Mouse (Mus musculus) kidney, adult 2 months (tissue): ENCODE results near the gene Fmr1nb. TPM values are rescaled to one million over a fixed set of nuclear protein-coding genes. Genes with fewer than 3 reads are reported as not detected.
"Not testable (repeated sequence)": the region's sequence is repeated elsewhere in the genome, so short reads cannot be mapped to it uniquely, and the experiment has no call there.

Experiments used
- DNase-seq: peaks from one replicate; pipeline ENCODE4 v3.0.0; 2021
- H3K27ac ChIP-seq: fragments of 200-500 bp; 2 replicates; pipeline ENCODE4 v1.5.1; 2012; ENCODE audit warnings: low read depth, low read length, control low read depth, inconsistent platforms; ENCODE audit not compliant: insufficient read depth
- H3K27me3 ChIP-seq: fragments of 200-500 bp; replicated peaks from 2 replicates; pipeline ENCODE4 v1.6.1; 2012; ENCODE audit warnings: mild to moderate bottlenecking, moderate library complexity, low read length, inconsistent platforms; ENCODE audit not compliant: control insufficient read depth, insufficient read depth
- H3K36me3 ChIP-seq: fragments of 200-500 bp; 2 replicates; pipeline ENCODE4 v1.6.1; 2012; ENCODE audit warnings: mild to moderate bottlenecking, moderate library complexity, low read length, inconsistent platforms; ENCODE audit not compliant: control insufficient read depth, insufficient read depth
- H3K4me1 ChIP-seq: fragments of 200-500 bp; 2 replicates; pipeline ENCODE4 v1.6.1; 2011; ENCODE audit warnings: low read length; ENCODE audit not compliant: control insufficient read depth, insufficient read depth
- H3K4me3 ChIP-seq: fragments of 200-500 bp; 2 replicates; pipeline ENCODE4 v1.5.1; 2011; ENCODE audit warnings: mild to moderate bottlenecking, low read depth, low read length, control low read depth; ENCODE audit not compliant: insufficient read depth
- CTCF ChIP-seq: fragments of 200-500 bp; conservative IDR thresholded peaks from 2 replicates; pipeline ENCODE4 v1.5.1; 2011; ENCODE audit warnings: low read depth, mild to moderate bottlenecking, control low read depth, low read length, moderate library complexity, mixed read lengths; ENCODE audit not compliant: insufficient read depth, insufficient read length
- POLR2A ChIP-seq: fragments of 200-500 bp; IDR thresholded peaks from one replicate; pipeline ENCODE4 v1.6.1; 2011; ENCODE audit warnings: low read depth, low read length, control low read depth
- WGBS: fragments of 180-500 bp; shearing (Covaris S2); methylation state at CpG from one replicate; pipeline ENCODE4 v1.1.7; 2018; 5-methylcytosine and 5-hydroxymethylcytosine counted together
- polyA plus RNA-seq: library from polyadenylated mRNA; depleted of rRNA; stranded (reverse); fragments of >200 nt; gene quantifications from 2 replicates; pipeline ENCODE4 v1.2.3, GENCODE M21; 2012; rRNA removed

Fmr1nb gene
- polyA plus RNA-seq, result 0.67 TPM in 1 of 2 replicates, not detected in the other

- Histone ChIP-seq H3K4me3 (no peak within 1 kb of the TSS), H3K27me3 (no peaks in the 10 kb centered on the region), H3K27ac (no peak within 1 kb of the TSS), H3K36me3 (no peaks in the 10 kb centered on the region), H3K4me1 (no peaks in the 10 kb centered on the region)
- TF ChIP-seq CTCF, result no peak
- no peak for TF ChIP-seq POLR2A
- DNase-seq, result no peak
- WGBS, result 84% methylated on average over 15 of the region's 15 CpGs
Observed at GRCm38 (mm10) chrX:68761606-68762005, at the start of gene Fmr1nb. Fmr1nb (plus strand) TSS chrX:68761839.

- Histone ChIP-seq H3K36me3 (no peaks in the 10 kb centered on the region), H3K4me1 (no peaks in the 10 kb centered on the region), H3K27me3 (no peaks in the 10 kb centered on the region), H3K4me3 (no peak overlapping the region), H3K27ac (no peak overlapping the region)
- DNase-seq, result no peak
- WGBS, result 70% methylated on average over 1 of the region's 1 CpGs
- TF ChIP-seq POLR2A (no peak), CTCF (no peak)
Observed at GRCm38 (mm10) chrX:68736902-68737301, 24.7 kb upstream of the Fmr1nb start.

- Histone ChIP-seq H3K4me3 (no peak overlapping the region), H3K4me1 (no peaks in the 10 kb centered on the region), H3K27me3 (no peaks in the 10 kb centered on the region), H3K36me3 (no peaks in the 10 kb centered on the region), H3K27ac (no peak overlapping the region)
- no peak for DNase-seq
- 57% methylated on average over 2 of the region's 2 CpGs for WGBS
- TF ChIP-seq POLR2A, result no peak
- no peak for TF ChIP-seq CTCF
Observed at GRCm38 (mm10) chrX:68740088-68740487, 21.6 kb upstream of the Fmr1nb start.

GRCm38 (mm10) chrX:68820449-68820848 lies 58.8 kb downstream of the Fmr1nb start:
- 31% methylated on average over 2 of the region's 2 CpGs for WGBS
- not testable (repeated sequence) for H3K27ac ChIP-seq, H3K4me3 ChIP-seq, H3K36me3 ChIP-seq, H3K27me3 ChIP-seq, DNase-seq, H3K4me1 ChIP-seq

GRCm38 (mm10) chrX:68821059-68821458 lies 59.4 kb downstream of the Fmr1nb start, which contains the start of gene Gm14698:
Gm14698 (plus strand) TSS chrX:68821093.
- WGBS, result under 1% methylated on average over 20 of the region's 36 CpGs
- H3K4me1 ChIP-seq, H3K4me3 ChIP-seq, H3K27ac ChIP-seq, H3K36me3 ChIP-seq, H3K27me3 ChIP-seq: not testable (repeated sequence)
- DNase-seq, result peak; percentile 0

GRCm38 (mm10) chrX:68839548-68840444 lies 78.2 kb downstream of the Fmr1nb start:
- DNase-seq, result peak; percentile 2
- TF ChIP-seq POLR2A (no peak), CTCF (no peak)
- WGBS, result 20% methylated on average over 5 of the region's 5 CpGs
- no peaks in the 10 kb centered on the region for H3K27me3 ChIP-seq
- no peaks in the 10 kb centered on the region for H3K36me3 ChIP-seq
- H3K4me3 ChIP-seq, result no peak overlapping the region
- no peaks in the 10 kb centered on the region for H3K4me1 ChIP-seq
- no peak overlapping the region for H3K27ac ChIP-seq

Other genes starting within 250 kb of the Fmr1nb start
- gene Fmr1, start 83.3 kb upstream of the Fmr1nb start, polyA plus RNA-seq, result 6.1 and 7.0 TPM in 2 replicates
- 0.30 and 0.56 TPM in 2 replicates for gene Gm14698, start 59.3 kb downstream of the Fmr1nb start, polyA plus RNA-seq
- not detected in 2 replicates for gene Gm6812, start 131.2 kb downstream of the Fmr1nb start, polyA plus RNA-seq